Mouse (Mus musculus) embryonic facial prominence, embryonic 12.5 days (tissue): ENCODE measurements around the gene Sec14l5. TPM values are rescaled to one million over a fixed set of nuclear protein-coding genes. Genes with fewer than 3 reads are reported as not detected.
A peak's percentile ranks its signal among the peaks of the same experiment; 100 is the strongest.

Source experiments
- ATAC-seq: fragments of 200-750 bp; cut with Nextera tagmentation; 2 replicates; pipeline ENCODE4 v1.8.0; 2017; ENCODE audit not compliant: insufficient number of reproducible peaks, insufficient read depth, low FRiP score, low TSS enrichment
- H3K27ac ChIP-seq: fragments of 300-500 bp; sonication (generic); 2 replicates; pipeline ENCODE4 v1.5.1; 2016; ENCODE audit warnings: mild to moderate bottlenecking
- H3K27me3 ChIP-seq: fragments of 300-500 bp; sonication (generic); 2 replicates; pipeline ENCODE4 v1.6.1; 2016; ENCODE audit warnings: mild to moderate bottlenecking, moderate library complexity
- H3K36me3 ChIP-seq: fragments of 300-500 bp; sonication (generic); 2 replicates; pipeline ENCODE4 v1.6.1; 2016; ENCODE audit warnings: mild to moderate bottlenecking
- H3K4me1 ChIP-seq: fragments of 300-500 bp; sonication (generic); 2 replicates; pipeline ENCODE4 v1.6.1; 2016
- H3K4me2 ChIP-seq: fragments of 300-500 bp; sonication (generic); replicated peaks from 2 replicates; pipeline ENCODE4 v1.6.1; 2016; ENCODE audit warnings: mild to moderate bottlenecking, moderate library complexity
- H3K4me3 ChIP-seq: fragments of 300-500 bp; sonication (generic); 2 replicates; pipeline ENCODE4 v1.5.1; 2016; ENCODE audit warnings: mild to moderate bottlenecking
- H3K9ac ChIP-seq: fragments of 300-500 bp; sonication (generic); 2 replicates; pipeline ENCODE4 v1.6.1; 2016; ENCODE audit warnings: mild to moderate bottlenecking, moderate library complexity
- H3K9me3 ChIP-seq: fragments of 300-500 bp; sonication (generic); 2 replicates; pipeline ENCODE4 v1.6.1; 2016; ENCODE audit warnings: mild to moderate bottlenecking, moderate library complexity
- WGBS: fragments of 180-500 bp; shearing (Covaris S2); methylation state at CpG from one replicate; pipeline ENCODE4 v1.1.7; 2016; 5-methylcytosine and 5-hydroxymethylcytosine counted together
- polyA plus RNA-seq: library from polyadenylated mRNA; unstranded; fragments of >200 nt; fragmentation: Nextera tagmentation; extraction: Ambion mirVana; gene quantifications from 2 replicates; pipeline ENCODE4 v1.2.1, GENCODE M21; 2016

Sec14l5 gene
- polyA plus RNA-seq, result 0.13 TPM in 1 of 2 replicates, not detected in the other

- Histone ChIP-seq H3K4me3 (peak within 1 kb of the TSS; percentile 31), H3K9ac (no peak within 1 kb of the TSS), H3K36me3 (no peaks in the 10 kb centered on the region), H3K4me2 (peak within 1 kb of the TSS; percentile 57), H3K27me3 (peaks cover 20% of the 10 kb centered on the region; the same call in 1 of the 2 replicates), H3K4me1 (peaks cover 6% of the 10 kb centered on the region; the same call in 1 of the 2 replicates), H3K9me3 (no peaks in the 10 kb centered on the region), H3K27ac (no peak within 1 kb of the TSS)
- 20% methylated on average over 13 of the region's 13 CpGs for WGBS
- peak; percentile 25; the same call in 1 of the 2 replicates for ATAC-seq
These were observed at the start of gene Sec14l5 for GRCm38 (mm10) chr16:5147037-5147385. Gene Sec14l5, plus strand, starts transcription at chr16:5147109.

GRCm38 (mm10) chr16:5101000-5101399 lies 45.9 kb upstream of the Sec14l5 start:
- no peaks in the 10 kb centered on the region for H3K27me3 ChIP-seq
- H3K36me3 ChIP-seq, result no peaks in the 10 kb centered on the region
- no peaks in the 10 kb centered on the region for H3K4me1 ChIP-seq
- no peaks in the 10 kb centered on the region for H3K9me3 ChIP-seq
- no peak for ATAC-seq
- WGBS, result 77% methylated on average over 6 of the region's 6 CpGs
- no peak overlapping the region for H3K27ac ChIP-seq
- H3K4me3 ChIP-seq, result no peak overlapping the region
- H3K4me2 ChIP-seq, result no peak overlapping the region
- no peak overlapping the region for H3K9ac ChIP-seq

GRCm38 (mm10) chr16:5109877-5110276 lies 37.0 kb upstream of the Sec14l5 start:
- WGBS, result 55% methylated on average over 7 of the region's 7 CpGs
- H3K4me2 ChIP-seq, result no peak overlapping the region
- no peaks in the 10 kb centered on the region for H3K27me3 ChIP-seq
- no peak overlapping the region for H3K27ac ChIP-seq
- H3K9ac ChIP-seq, result no peak overlapping the region
- H3K9me3 ChIP-seq, result no peaks in the 10 kb centered on the region
- no peak for ATAC-seq
- H3K36me3 ChIP-seq, result no peaks in the 10 kb centered on the region
- H3K4me3 ChIP-seq, result no peak overlapping the region
- no peaks in the 10 kb centered on the region for H3K4me1 ChIP-seq

GRCm38 (mm10) chr16:5111021-5111420 lies 35.9 kb upstream of the Sec14l5 start:
- Histone ChIP-seq H3K27me3 (no peaks in the 10 kb centered on the region), H3K4me2 (no peak overlapping the region), H3K27ac (no peak overlapping the region), H3K36me3 (no peaks in the 10 kb centered on the region), H3K4me3 (no peak overlapping the region), H3K9me3 (no peaks in the 10 kb centered on the region), H3K4me1 (no peaks in the 10 kb centered on the region), H3K9ac (no peak overlapping the region)
- no peak for ATAC-seq
- WGBS, result 75% methylated on average over 3 of the region's 3 CpGs

GRCm38 (mm10) chr16:5113002-5113550 lies 33.8 kb upstream of the Sec14l5 start:
- Histone ChIP-seq H3K27ac (no peak overlapping the region), H3K4me1 (no peaks in the 10 kb centered on the region), H3K27me3 (no peaks in the 10 kb centered on the region), H3K9ac (no peak overlapping the region), H3K4me3 (no peak overlapping the region), H3K4me2 (no peak overlapping the region), H3K9me3 (no peaks in the 10 kb centered on the region), H3K36me3 (no peaks in the 10 kb centered on the region)
- ATAC-seq, result no peak
- WGBS, result 61% methylated on average over 4 of the region's 4 CpGs

- WGBS, result 79% methylated on average over 2 of the region's 2 CpGs
- Histone ChIP-seq H3K4me2 (no peak overlapping the region), H3K9ac (no peak overlapping the region), H3K4me3 (no peak overlapping the region), H3K27me3 (no peaks in the 10 kb centered on the region), H3K4me1 (no peaks in the 10 kb centered on the region), H3K27ac (no peak overlapping the region), H3K9me3 (no peaks in the 10 kb centered on the region), H3K36me3 (no peaks in the 10 kb centered on the region)
- ATAC-seq, result no peak
These were observed 33.3 kb upstream of the Sec14l5 start for GRCm38 (mm10) chr16:5113582-5113981.

- no peak overlapping the region for H3K4me3 ChIP-seq
- peaks cover 23% of the 10 kb centered on the region; the same call in 1 of the 2 replicates for H3K27me3 ChIP-seq
- H3K4me2 ChIP-seq, result no peak overlapping the region
- no peaks in the 10 kb centered on the region for H3K9me3 ChIP-seq
- H3K27ac ChIP-seq, result no peak overlapping the region
- 77% methylated on average over 4 of the region's 4 CpGs for WGBS
- H3K4me1 ChIP-seq, result no peaks in the 10 kb centered on the region
- no peaks in the 10 kb centered on the region for H3K36me3 ChIP-seq
- H3K9ac ChIP-seq, result no peak overlapping the region
- ATAC-seq, result no peak
These were observed 27.5 kb upstream of the Sec14l5 start for GRCm38 (mm10) chr16:5119385-5119784.

GRCm38 (mm10) chr16:5119845-5120244 lies 27.1 kb upstream of the Sec14l5 start:
- Histone ChIP-seq H3K4me2 (no peak overlapping the region), H3K9ac (no peak overlapping the region), H3K27me3 (peaks cover 23% of the 10 kb centered on the region; the same call in 1 of the 2 replicates), H3K4me3 (no peak overlapping the region), H3K9me3 (no peaks in the 10 kb centered on the region), H3K27ac (no peak overlapping the region), H3K4me1 (no peaks in the 10 kb centered on the region), H3K36me3 (no peaks in the 10 kb centered on the region)
- no peak for ATAC-seq
- WGBS, result 79% methylated on average over 4 of the region's 4 CpGs

GRCm38 (mm10) chr16:5123476-5123875 lies 23.4 kb upstream of the Sec14l5 start:
- no peak overlapping the region for H3K4me2 ChIP-seq
- 70% methylated on average over 6 of the region's 6 CpGs for WGBS

GRCm38 (mm10) chr16:5130196-5130595 lies 16.7 kb upstream of the Sec14l5 start:
- H3K9me3 ChIP-seq, result no peaks in the 10 kb centered on the region

More at GRCm38 (mm10) chr16:5123476-5123875, 23.4 kb upstream of the Sec14l5 start:
- Histone ChIP-seq H3K9me3 (no peaks in the 10 kb centered on the region), H3K4me3 (no peak overlapping the region), H3K9ac (no peak overlapping the region), H3K27ac (no peak overlapping the region), H3K27me3 (peaks cover 27% of the 10 kb centered on the region; the same call in 1 of the 2 replicates), H3K4me1 (no peaks in the 10 kb centered on the region), H3K36me3 (no peaks in the 10 kb centered on the region)
- no peak for ATAC-seq

GRCm38 (mm10) chr16:5130766-5131165 lies 16.1 kb upstream of the Sec14l5 start:
- no peak overlapping the region for H3K27ac ChIP-seq
- 11% methylated on average over 4 of the region's 4 CpGs for WGBS
- peaks cover 9% of the 10 kb centered on the region for H3K4me1 ChIP-seq
- H3K9me3 ChIP-seq, result no peaks in the 10 kb centered on the region
- H3K4me3 ChIP-seq, result no peak overlapping the region
- H3K27me3 ChIP-seq, result peaks cover 65% of the 10 kb centered on the region
- H3K36me3 ChIP-seq, result no peaks in the 10 kb centered on the region
- no peak overlapping the region for H3K4me2 ChIP-seq
- no peak overlapping the region for H3K9ac ChIP-seq
- no peak for ATAC-seq

More at GRCm38 (mm10) chr16:5130196-5130595, 16.7 kb upstream of the Sec14l5 start:
- Histone ChIP-seq H3K4me3 (no peak overlapping the region), H3K27me3 (peaks cover 65% of the 10 kb centered on the region), H3K36me3 (no peaks in the 10 kb centered on the region), H3K9ac (no peak overlapping the region), H3K4me1 (peaks cover 9% of the 10 kb centered on the region), H3K27ac (no peak overlapping the region), H3K4me2 (no peak overlapping the region)
- ATAC-seq, result no peak
- 35% methylated on average over 2 of the region's 2 CpGs for WGBS

GRCm38 (mm10) chr16:5131251-5131922 lies 15.5 kb upstream of the Sec14l5 start:
- Histone ChIP-seq H3K4me1 (peaks cover 9% of the 10 kb centered on the region), H3K4me3 (peak overlapping the region; percentile 40; the same call in 1 of the 2 replicates), H3K27me3 (peaks cover 65% of the 10 kb centered on the region), H3K27ac (no peak overlapping the region), H3K9ac (no peak overlapping the region), H3K4me2 (peak overlapping the region; percentile 55), H3K36me3 (no peaks in the 10 kb centered on the region), H3K9me3 (no peaks in the 10 kb centered on the region)
- ATAC-seq, result no peak
- WGBS, result 3% methylated on average over 25 of the region's 25 CpGs
